ENCODE assay signal across 8 mouse cellular contexts in the genomic region with DNA sequence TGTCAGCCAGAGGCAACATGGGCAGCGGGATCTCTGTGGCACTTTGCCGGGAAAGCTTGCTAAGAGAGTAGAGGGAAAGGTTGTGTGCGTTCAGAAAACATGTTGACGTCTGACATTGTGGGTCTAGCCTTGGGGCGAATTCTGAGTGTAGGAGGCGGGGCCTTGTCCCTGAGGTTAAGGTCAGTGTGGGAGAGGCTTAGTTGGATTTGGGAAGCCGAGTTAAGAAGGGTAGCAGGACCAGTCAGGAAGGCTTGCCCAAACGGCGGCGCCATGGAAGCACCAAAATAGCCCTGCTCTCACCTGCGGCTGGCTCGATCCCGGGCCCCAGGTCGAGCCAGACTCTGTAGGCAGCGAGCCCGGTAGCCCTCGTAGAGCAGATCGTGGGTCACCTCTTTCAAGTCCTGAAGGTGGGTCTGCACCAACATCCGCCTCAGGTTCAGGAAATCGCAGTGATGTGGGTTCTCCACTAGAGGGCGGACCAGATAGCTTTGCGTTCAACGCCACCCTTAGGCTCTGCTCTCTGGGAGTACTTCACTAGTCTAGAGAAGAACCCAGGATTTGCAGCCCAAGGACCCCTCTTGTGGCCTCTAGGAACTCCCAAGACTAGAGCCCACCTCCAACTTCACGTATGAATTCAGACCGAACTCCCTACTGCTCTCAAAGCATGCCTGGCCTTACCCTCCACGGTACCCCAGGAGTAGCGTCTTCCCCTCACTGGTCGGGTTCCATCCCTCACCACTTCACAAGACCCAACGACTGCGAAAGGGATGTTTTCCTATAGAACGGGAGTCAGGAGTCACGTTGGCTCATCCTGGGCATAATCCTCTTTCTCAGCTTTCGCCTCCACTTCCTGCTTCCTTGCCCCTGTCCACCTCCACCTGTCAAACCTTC. TPM values are rescaled to one million over a fixed set of nuclear protein-coding genes. Genes with fewer than 3 reads are reported as not detected.
A peak's percentile ranks its signal among the peaks of the same experiment; 100 is the strongest.
DNase-seq lines count a peak whose midpoint lies in the region; ATAC-seq and TF ChIP-seq lines count a peak whose summit lies in the region.

No protein-coding gene starts in this region.

- H3K9me3 ChIP-seq in embryonic facial prominence, embryonic 13.5 days, result no peaks in the 10 kb centered on the region
- no peaks in the 10 kb centered on the region for H3K9me3 ChIP-seq in heart, embryonic 12.5 days (replicated peaks)
- H3K9me3 ChIP-seq in kidney, embryonic 14.5 days (ENCODE audit: control insufficient read depth, low read length), result no peaks in the 10 kb centered on the region
- no peaks in the 10 kb centered on the region for H3K9me3 ChIP-seq in lung, postnatal 0 days (ENCODE audit: low read length)

- H3K27me3 ChIP-seq in embryonic facial prominence, embryonic 13.5 days, result peaks cover 9% of the 10 kb centered on the region; the same call in 1 of the 2 replicates
- no peaks in the 10 kb centered on the region for H3K27me3 ChIP-seq in heart, embryonic 12.5 days (replicated peaks)
- no peaks in the 10 kb centered on the region for H3K27me3 ChIP-seq in kidney, embryonic 14.5 days (ENCODE audit: control insufficient read depth, insufficient read depth, low read length)
- no peaks in the 10 kb centered on the region for H3K27me3 ChIP-seq in lung, postnatal 0 days (replicated peaks; ENCODE audit: insufficient read depth, low read length)

- peak; percentile 93 for TF ChIP-seq CTCF in lung, postnatal 0 days (IDR thresholded peaks at IDR 0.05)

- H3K4me3 ChIP-seq in embryonic facial prominence, embryonic 13.5 days, result peak overlapping the region; percentile 42
- peak overlapping the region; percentile 44 for H3K4me3 ChIP-seq in heart, embryonic 12.5 days
- H3K4me3 ChIP-seq in kidney, embryonic 14.5 days (ENCODE audit: low read length), result peak overlapping the region; percentile 19
- peak overlapping the region; percentile 28 for H3K4me3 ChIP-seq in lung, postnatal 0 days (ENCODE audit: low read depth, low read length)

- H3K9ac ChIP-seq in embryonic facial prominence, embryonic 13.5 days, result peak overlapping the region; percentile 67
- H3K9ac ChIP-seq in heart, embryonic 12.5 days, result peak overlapping the region; percentile 67
- H3K9ac ChIP-seq in kidney, embryonic 14.5 days (ENCODE audit: low read depth, low read length), result no peak overlapping the region; the same call in 1 of the 2 replicates
- H3K9ac ChIP-seq in lung, postnatal 0 days (replicated peaks; ENCODE audit: low read depth), result peak overlapping the region; percentile 43; the same call in 1 of the 2 replicates

- TF ChIP-seq EP300 in lung, postnatal 0 days (IDR thresholded peaks at IDR 0.05), result no peak

- H3K27ac ChIP-seq in embryonic facial prominence, embryonic 13.5 days, result no peak overlapping the region
- H3K27ac ChIP-seq in heart, embryonic 12.5 days (ENCODE audit: poor library complexity, severe bottlenecking), result no peak overlapping the region
- no peak overlapping the region for H3K27ac ChIP-seq in kidney, embryonic 14.5 days (ENCODE audit: low read depth, low read length)
- H3K27ac ChIP-seq in lung, postnatal 0 days (ENCODE audit: low read length), result no peak overlapping the region

- H3K36me3 ChIP-seq in embryonic facial prominence, embryonic 13.5 days, result no peaks in the 10 kb centered on the region
- no peaks in the 10 kb centered on the region for H3K36me3 ChIP-seq in heart, embryonic 12.5 days
- H3K36me3 ChIP-seq in kidney, embryonic 14.5 days (ENCODE audit: control insufficient read depth, insufficient read depth, low read length), result no peaks in the 10 kb centered on the region
- H3K36me3 ChIP-seq in lung, postnatal 0 days (ENCODE audit: insufficient read depth, low read length), result no peaks in the 10 kb centered on the region

- H3K4me1 ChIP-seq in embryonic facial prominence, embryonic 13.5 days, result peaks cover 15% of the 10 kb centered on the region
- peaks cover 50% of the 10 kb centered on the region for H3K4me1 ChIP-seq in heart, embryonic 12.5 days (replicated peaks)
- H3K4me1 ChIP-seq in kidney, embryonic 14.5 days (ENCODE audit: control insufficient read depth, insufficient read depth, low read length), result 0 out of 2 replicates have a peak, but pooled peaks cover 4% of the 10 kb centered on the region
- H3K4me1 ChIP-seq in lung, postnatal 0 days (ENCODE audit: insufficient read depth, low read depth, low read length), result peaks cover 4% of the 10 kb centered on the region; the same call in 1 of the 2 replicates

- WGBS in embryonic facial prominence, embryonic 13.5 days, result 22% methylated on average over 33 of the region's 33 CpGs
- WGBS in heart, embryonic 12.5 days, result 20% methylated on average over 33 of the region's 33 CpGs
- WGBS in kidney, embryonic 14.5 days, result 22% methylated on average over 33 of the region's 33 CpGs
- 27% methylated on average over 33 of the region's 33 CpGs for WGBS in lung, postnatal 0 days

- no peak for ATAC-seq in embryonic facial prominence, embryonic 13.5 days (ENCODE audit: insufficient number of reproducible peaks, insufficient read depth, low FRiP score, low TSS enrichment, low read depth)
- ATAC-seq in heart, embryonic 12.5 days (ENCODE audit: insufficient number of reproducible peaks, low FRiP score), result peak; percentile 23; the same call in 1 of the 2 replicates
- peak; percentile 44 for ATAC-seq in kidney, embryonic 14.5 days (ENCODE audit: low FRiP score, low TSS enrichment)
- ATAC-seq in lung, postnatal 0 days, result peak; percentile 70

- DNase-seq in CD8-positive naive resting alpha-beta T cell, adult 2 months (ENCODE audit: low read depth in 2 of 2, low spot score in 2 of 2), result peak; percentile 65 to 79
- peak; percentile 38 to 49 for DNase-seq in adrenal gland, adult 18-20 months (ENCODE audit: low spot score in 2 of 2)
- DNase-seq in lung, postnatal 0 days (ENCODE audit: low spot score), result peak; percentile 85
- peak; percentile 49 for DNase-seq in ovary, postnatal 14 days (ENCODE audit: low spot score)
- no peak for DNase-seq in right cerebral cortex, postnatal 4 days

- peak overlapping the region; percentile 64 for H3K4me2 ChIP-seq in embryonic facial prominence, embryonic 13.5 days
- H3K4me2 ChIP-seq in heart, embryonic 12.5 days, result peak overlapping the region; percentile 71
- H3K4me2 ChIP-seq in kidney, embryonic 14.5 days (replicated peaks; ENCODE audit: low read depth, low read length), result peak overlapping the region; percentile 51
- H3K4me2 ChIP-seq in lung, postnatal 0 days (replicated peaks; ENCODE audit: low read depth, low read length), result peak overlapping the region; percentile 59

RNA-seq across cellular contexts. Expression of a gene that starts 6.5 kb away (rescaled TPM):
- 10 to 100 TPM in 1 of 2 experiments, under 1 TPM in 1; 0.66 to 16.3 TPM for total RNA-seq in adrenal gland, adult 18-20 months (2021)
- 34.1 and 41.1 TPM in 2 replicates for polyA plus RNA-seq in embryonic facial prominence, embryonic 13.5 days (2015; fragmentation: Nextera tagmentation; extraction: Ambion mirVana)
- 17.8 and 20.0 TPM in 2 replicates for polyA plus RNA-seq in heart, embryonic 12.5 days (2016; fragmentation: Nextera tagmentation; extraction: Ambion mirVana)
- 10.3 and 11.2 TPM in 2 replicates for polyA plus RNA-seq in kidney, embryonic 14.5 days (2014; fragmentation: Nextera tagmentation; extraction: Ambion mirVana)
- polyA plus RNA-seq in lung, postnatal 0 days (2015; fragmentation: Nextera tagmentation; extraction: Ambion mirVana), result 6.4 and 8.0 TPM in 2 replicates

RNA-seq across cellular contexts. Expression of a gene that starts 7.0 kb away (rescaled TPM):
- total RNA-seq in adrenal gland, adult 18-20 months (2021), result 10 to 100 TPM; 43.3 to 47.5 TPM
- polyA plus RNA-seq in embryonic facial prominence, embryonic 13.5 days (2015; fragmentation: Nextera tagmentation; extraction: Ambion mirVana), result 30.4 and 32.0 TPM in 2 replicates
- 29.2 and 32.3 TPM in 2 replicates for polyA plus RNA-seq in heart, embryonic 12.5 days (2016; fragmentation: Nextera tagmentation; extraction: Ambion mirVana)
- 13.5 and 19.7 TPM in 2 replicates for polyA plus RNA-seq in kidney, embryonic 14.5 days (2014; fragmentation: Nextera tagmentation; extraction: Ambion mirVana)
- polyA plus RNA-seq in lung, postnatal 0 days (2015; fragmentation: Nextera tagmentation; extraction: Ambion mirVana), result 14.4 and 15.0 TPM in 2 replicates

RNA-seq across cellular contexts. Expression of a gene that starts 17.6 kb away (rescaled TPM):
- 10 to 100 TPM; 12.6 to 14.8 TPM for total RNA-seq in adrenal gland, adult 18-20 months (2021)
- 53.7 and 55.0 TPM in 2 replicates for polyA plus RNA-seq in embryonic facial prominence, embryonic 13.5 days (2015; fragmentation: Nextera tagmentation; extraction: Ambion mirVana)
- polyA plus RNA-seq in heart, embryonic 12.5 days (2016; fragmentation: Nextera tagmentation; extraction: Ambion mirVana), result 23.8 and 25.3 TPM in 2 replicates
- polyA plus RNA-seq in kidney, embryonic 14.5 days (2014; fragmentation: Nextera tagmentation; extraction: Ambion mirVana), result 23.0 and 26.2 TPM in 2 replicates
- 15.5 and 15.7 TPM in 2 replicates for polyA plus RNA-seq in lung, postnatal 0 days (2015; fragmentation: Nextera tagmentation; extraction: Ambion mirVana)

RNA-seq across cellular contexts. Expression of a gene that starts 17.7 kb away (rescaled TPM):
- total RNA-seq in adrenal gland, adult 18-20 months (2021), result 1 to 10 TPM; 7.8 to 8.7 TPM
- polyA plus RNA-seq in embryonic facial prominence, embryonic 13.5 days (2015; fragmentation: Nextera tagmentation; extraction: Ambion mirVana), result 26.9 and 29.6 TPM in 2 replicates
- polyA plus RNA-seq in heart, embryonic 12.5 days (2016; fragmentation: Nextera tagmentation; extraction: Ambion mirVana), result 22.1 and 28.2 TPM in 2 replicates
- 18.5 and 21.6 TPM in 2 replicates for polyA plus RNA-seq in kidney, embryonic 14.5 days (2014; fragmentation: Nextera tagmentation; extraction: Ambion mirVana)
- 13.0 TPM in 2 replicates for polyA plus RNA-seq in lung, postnatal 0 days (2015; fragmentation: Nextera tagmentation; extraction: Ambion mirVana)

RNA-seq across cellular contexts. Expression of a gene that starts 19.4 kb away (rescaled TPM):
- 10 to 100 TPM; 51.6 to 62.3 TPM for total RNA-seq in adrenal gland, adult 18-20 months (2021)
- 68.3 and 73.3 TPM in 2 replicates for polyA plus RNA-seq in embryonic facial prominence, embryonic 13.5 days (2015; fragmentation: Nextera tagmentation; extraction: Ambion mirVana)
- 50.5 and 51.5 TPM in 2 replicates for polyA plus RNA-seq in heart, embryonic 12.5 days (2016; fragmentation: Nextera tagmentation; extraction: Ambion mirVana)
- polyA plus RNA-seq in kidney, embryonic 14.5 days (2014; fragmentation: Nextera tagmentation; extraction: Ambion mirVana), result 41.0 and 57.6 TPM in 2 replicates
- 28.4 and 29.6 TPM in 2 replicates for polyA plus RNA-seq in lung, postnatal 0 days (2015; fragmentation: Nextera tagmentation; extraction: Ambion mirVana)
